Mouse (Mus musculus) spleen, embryonic (tissue): ENCODE data around the gene Upf2.

Experiments used
- CTCF ChIA-PET: fragments of 350-600 bp; sonication (Branson Sonifier 250); formaldehyde crosslinking; loops from one replicate; lab custom pipeline; 2022; lab: Charles Lee

Upf2 gene

DNA sequence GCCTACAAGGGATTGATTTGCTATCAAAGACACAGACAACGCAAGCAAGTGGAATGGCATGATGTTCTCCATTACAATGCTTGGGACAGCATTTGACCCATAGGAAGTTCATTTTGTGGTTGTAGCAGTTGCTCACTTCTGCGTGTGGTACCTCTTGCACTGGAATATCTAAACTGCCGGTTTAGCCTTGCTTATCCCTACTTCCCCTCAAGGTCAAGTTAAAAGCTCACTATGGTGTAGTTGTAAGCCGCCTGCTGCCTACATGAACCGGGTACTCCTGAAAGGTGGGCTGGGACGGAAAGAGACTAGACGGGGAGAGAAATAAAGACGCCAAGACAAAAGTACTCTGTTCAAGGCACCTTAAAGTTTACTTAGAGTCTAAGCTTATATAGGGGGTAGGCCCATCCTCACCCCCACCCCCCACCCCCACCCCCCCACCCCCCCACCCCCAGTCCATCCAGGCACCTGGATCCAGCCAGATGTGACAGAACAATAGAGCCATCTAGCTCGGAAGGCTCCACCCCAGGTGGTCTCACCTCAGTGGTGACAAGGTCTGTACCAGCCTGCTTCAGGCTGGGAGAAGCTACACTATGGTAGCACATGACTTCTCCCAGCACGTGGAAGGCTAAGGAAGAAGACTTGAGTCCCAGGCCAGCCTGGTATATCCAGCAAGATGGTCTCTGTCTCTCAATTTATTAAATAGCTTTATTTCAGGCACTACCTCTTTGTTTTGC, 109.0 kb downstream of the Upf2 start:
- CTCF ChIA-PET: interaction anchor here (0.6 kb wide), 1 partner anchor 652 kb away, joined by 9 read pairs; no protein-coding TSS in a partner anchor

DNA sequence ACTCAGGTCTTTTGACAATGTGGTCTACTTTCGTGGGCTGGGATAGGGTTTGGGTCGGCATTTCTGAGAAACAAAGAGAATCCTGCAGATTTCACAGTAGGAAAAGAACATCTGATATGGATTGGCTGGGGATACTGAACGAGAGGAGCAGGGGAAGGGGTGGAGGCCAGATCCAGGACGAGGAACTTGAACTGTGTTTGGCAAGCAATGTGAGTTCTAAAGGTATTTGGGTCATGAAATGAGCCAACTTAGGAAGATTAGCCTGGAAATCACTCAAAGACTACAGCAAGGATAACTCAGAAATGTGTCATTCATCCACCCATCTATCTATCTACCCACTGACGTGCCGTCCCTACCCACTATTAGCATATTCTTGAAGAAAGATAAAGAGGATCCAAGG, 116.1 kb downstream of the Upf2 start:
- CTCF ChIA-PET: no interaction called here

DNA sequence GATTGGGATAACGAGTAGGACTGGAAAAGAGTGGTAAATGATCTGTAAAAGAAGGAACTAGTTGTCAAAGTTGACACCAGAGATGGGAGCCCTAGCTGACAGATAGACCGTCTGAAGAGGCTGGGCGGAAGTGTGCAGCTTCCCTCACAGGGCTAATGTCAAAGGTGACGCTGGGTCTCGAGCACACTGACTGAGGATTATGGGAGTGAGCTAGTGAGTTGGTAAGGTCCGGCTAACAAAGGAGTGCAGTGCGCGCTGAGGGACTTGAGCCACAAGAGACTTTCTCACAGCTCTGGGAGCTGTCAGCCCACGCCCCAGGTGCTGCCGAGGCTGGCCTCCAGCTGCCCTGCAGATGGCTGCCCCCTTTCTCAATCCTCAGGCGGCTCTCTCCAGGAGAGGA, 119.7 kb downstream of the Upf2 start:
- CTCF ChIA-PET: no interaction called here

DNA sequence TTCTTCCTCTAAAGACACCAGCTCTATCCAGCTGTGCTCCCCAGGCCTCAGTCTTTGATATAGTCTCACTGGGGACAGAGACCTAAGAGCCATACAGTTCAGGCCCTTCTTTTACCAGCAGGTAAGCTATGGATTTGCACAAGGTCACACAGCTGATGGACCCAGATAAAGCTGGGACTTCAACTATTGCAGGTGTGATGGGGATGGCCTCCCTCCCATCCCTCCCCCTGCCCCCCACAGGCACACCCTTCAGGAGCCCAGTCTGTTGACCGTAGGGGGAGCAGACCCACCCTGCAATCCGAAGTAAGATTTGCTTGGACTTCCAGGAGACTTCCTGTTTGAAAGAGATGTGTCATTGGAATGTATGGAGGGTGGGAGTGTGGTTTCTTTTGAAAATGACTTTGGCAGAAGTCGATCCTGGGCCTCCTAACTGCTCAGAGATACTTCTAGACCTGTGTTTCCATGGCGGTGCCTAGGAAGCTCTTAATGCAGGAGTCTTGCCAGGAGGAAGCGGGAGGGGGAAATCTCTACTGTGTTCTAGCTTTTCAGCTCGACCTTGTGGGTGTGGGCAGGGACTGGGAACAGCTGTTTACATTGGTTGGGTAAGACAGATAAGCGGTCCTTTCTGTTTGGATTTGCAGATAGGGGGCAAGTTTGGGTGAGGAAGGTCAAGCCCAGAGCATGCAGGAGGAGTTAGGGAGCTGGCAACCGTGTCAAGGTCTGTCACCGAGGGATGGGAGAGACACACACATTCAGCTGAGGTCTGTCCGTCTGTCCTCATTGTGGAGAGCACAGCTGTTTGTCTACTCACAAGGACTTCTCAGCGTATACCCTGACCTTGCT, 120.5 kb downstream of the Upf2 start:
- CTCF ChIA-PET: no interaction called here

DNA sequence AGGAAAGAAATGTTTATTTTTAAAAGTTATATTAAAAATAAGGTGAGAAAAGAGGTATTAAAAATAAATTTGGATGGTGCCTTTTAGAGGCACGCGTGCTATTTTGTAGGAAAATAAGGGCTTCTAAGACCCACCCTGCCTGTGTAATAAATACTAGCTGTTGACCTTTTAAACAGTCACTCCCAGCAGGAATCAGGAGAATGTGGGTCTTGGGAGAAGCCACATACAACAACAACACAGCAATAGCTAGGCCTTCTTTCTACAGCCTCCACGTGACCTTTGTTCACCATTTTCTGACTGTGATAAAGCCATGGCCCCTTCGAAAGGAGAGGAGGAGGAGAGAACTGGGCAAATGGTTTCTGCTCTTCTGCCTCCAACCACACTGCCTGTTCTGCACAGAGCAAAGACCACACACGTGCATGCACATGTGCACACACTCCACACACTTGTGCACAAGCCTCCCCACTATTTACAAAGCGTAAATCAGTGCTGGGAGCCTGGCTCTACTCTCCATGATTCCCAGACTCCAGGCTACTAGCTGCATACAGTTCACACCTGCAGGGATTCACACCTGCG, 121.5 kb downstream of the Upf2 start:
- CTCF ChIA-PET: no interaction called here

DNA sequence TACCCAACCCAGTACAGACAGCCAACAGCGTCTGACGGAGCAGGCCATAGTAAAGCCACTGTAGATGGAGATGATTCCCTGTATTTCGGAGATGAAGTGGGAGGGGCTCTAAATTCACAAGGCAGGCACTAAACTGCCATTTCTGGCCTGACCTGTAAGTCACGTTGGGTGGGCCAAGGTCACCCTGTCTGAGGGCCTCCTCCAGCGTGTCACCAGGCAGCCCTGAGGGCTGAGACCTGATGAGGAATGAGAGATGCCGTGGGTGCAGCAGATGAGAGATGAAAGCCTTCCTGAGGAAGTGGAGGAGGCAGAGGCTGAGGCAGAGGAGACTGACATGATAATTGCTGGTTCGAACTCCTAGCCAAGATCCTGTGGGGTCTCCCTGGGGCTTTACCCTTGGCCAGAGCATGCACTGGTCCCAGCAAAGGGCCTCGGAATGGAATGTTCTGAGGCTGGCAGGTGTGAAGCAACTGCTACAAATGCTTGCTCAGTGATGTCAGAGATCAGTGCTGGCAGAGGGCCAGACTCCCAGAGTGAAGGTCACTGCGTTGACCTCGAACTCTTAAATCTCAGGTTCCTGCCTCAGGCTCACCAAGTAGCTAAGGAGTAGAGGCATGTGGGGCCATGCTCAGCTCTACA, 123.7 kb downstream of the Upf2 start:
- CTCF ChIA-PET: no interaction called here

DNA sequence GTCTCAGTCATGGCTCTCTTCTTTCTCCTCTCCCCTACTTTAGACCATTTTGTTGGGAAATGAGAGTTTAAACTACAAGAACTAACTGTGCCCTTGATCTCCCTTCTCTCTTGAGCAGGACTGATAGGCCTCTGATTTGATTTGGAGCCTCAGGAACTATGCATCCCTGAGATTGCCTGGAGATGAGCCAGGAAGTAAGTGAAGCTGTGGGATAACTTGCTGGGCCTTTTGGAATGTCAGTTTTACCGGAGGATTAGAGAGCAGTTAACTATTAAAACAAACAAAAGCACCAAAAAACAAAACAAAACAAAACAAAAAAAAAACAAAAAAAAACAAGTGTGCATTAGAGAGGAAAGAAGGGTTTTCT, 124.2 kb downstream of the Upf2 start:
- CTCF ChIA-PET: no interaction called here

DNA sequence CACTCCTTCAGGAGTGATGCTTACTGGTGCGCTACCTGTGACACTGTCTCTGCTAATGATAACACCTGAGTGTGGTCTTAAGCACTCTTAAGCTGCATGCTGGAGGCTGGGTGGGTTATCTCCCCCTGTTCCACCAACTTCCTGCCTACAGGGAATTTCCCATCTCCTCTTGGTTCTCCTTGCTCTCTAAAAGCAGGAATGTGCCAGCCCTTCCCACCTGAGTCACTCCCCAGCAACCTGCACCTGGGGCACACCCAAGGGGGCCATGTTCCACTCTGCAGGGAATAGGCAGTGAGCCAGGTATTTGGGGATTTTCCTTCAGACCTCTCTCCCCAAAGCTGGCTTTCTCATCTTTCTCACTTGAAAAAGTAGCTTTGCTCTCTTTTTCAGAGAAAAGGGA, 128.8 kb downstream of the Upf2 start:
- CTCF ChIA-PET: no interaction called here

DNA sequence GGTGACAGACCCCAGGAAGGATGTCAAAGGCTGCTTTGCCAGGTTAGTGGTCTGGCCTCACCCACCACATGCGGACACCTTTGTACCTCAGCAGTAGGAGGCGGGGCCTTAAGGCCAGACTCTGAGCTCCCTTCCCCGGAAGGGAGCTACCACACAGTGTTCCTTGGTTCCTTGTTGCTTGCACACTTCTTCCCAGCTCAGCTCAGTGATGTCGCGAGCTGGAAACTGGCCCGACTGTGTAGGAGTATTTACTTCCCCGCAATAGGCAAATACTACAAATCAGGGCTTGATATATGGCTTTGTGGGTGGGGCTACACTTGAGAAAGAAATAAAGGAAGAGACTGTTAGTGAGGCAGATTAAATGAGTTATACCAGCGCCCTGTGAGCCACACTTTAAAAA, 129.8 kb downstream of the Upf2 start:
- CTCF ChIA-PET: no interaction called here

DNA sequence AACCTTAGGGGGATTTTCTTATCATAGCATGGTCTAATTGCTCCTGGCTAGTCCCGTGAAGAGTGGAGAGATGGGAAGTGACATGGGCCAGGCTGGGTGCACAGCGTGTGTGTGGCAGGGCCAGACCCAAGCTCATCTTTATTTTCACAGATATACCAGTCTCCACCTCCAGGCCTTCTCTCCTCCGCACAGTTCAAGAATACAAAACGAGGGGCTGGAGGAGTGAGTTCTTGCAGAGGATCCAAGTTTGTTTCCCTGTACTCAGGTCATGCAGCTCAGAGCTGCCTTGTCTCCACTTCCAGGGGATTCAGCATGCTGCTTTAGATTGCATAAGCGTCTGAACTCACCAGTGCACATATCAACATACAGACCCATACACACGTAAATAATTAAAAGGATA, 131.3 kb downstream of the Upf2 start:
- CTCF ChIA-PET: no interaction called here

DNA sequence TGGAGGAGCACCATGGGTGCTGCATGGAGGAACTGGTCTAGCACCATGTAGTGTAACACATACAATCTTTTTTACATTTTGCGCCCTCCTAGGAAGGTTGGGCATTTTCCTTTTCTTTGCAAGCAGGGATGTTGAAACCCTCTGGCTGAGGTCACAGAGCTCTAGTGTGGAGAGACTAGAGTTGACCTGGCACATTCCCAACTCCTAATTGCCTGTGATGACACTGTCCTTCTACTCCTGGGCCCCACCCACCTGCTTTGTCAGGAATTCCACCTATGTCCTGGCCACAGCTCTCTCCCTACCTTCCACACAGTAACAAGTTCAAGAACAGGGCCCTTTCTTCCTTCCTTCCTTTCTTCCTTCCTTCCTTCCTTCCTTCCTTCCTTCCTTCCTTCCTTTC, 132.4 kb downstream of the Upf2 start:
- CTCF ChIA-PET: no interaction called here

DNA sequence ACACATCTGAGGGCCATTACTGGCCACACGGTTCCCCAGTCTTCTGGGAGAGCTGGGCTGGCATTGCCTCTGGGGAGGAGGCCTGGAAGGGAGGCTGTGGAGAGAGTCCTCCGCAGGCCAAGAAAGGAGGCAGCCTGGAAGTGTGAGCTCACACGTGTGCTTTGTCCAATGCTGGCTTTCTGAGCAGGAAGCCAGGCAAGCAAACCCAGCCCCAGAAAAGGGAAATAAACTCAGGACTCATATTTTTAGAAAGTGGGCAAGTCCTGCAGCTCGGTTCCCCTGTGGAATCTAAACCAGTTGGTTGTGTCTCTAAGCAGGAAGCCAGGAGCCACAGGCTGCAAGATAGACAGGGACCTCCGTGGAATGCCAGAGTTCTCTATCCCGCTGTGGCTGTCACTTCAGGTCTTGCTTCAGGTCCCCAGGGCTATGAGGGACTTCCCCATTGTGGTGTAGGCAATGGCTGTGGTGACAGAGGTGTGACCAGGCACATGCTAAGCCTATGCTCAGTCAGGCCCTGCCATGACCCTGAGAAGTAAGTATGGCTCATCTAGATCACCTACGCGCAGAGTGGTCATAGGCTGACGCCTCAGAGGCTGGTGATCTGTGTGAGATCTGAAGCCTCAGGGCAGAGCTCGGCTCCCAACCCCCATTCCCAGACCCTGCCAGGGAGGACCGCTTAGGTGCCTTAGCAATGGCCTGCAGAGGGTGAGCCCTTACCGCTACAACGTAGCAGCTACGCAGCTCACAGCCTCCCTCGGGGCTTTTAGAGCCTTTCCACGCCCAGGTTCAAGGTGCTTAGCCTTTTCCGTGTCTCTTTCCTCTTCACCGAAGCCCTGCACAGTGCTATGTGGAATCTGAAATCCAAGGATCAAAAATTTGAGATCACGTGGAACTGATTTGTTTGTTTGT, 134.6 kb downstream of the Upf2 start:
- CTCF ChIA-PET: interaction anchor here (0.5 kb wide), 2 partner anchors 256 to 1373 kb away, joined by 3 to 5 read pairs; no protein-coding TSS in a partner anchor

DNA sequence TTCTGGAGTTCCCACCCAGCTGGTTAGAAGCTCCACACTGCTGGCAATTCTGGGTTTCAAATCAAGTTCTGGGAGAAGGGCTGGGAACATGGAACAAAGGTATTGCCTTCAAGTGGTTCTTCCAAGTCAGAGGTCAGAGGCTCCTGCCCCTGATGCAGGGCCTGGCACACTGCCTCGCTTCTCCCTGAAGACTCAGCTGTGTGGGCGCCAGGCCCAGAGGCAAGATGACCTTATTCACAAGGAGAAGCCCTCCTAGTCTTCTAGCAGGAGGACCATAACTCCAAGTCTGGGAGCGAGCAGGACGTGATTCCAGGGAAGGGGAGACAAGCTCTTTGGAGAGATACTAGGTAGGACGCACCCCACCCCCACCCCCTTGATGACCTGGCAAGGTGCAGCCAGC, 135.9 kb downstream of the Upf2 start:
- CTCF ChIA-PET: no interaction called here

DNA sequence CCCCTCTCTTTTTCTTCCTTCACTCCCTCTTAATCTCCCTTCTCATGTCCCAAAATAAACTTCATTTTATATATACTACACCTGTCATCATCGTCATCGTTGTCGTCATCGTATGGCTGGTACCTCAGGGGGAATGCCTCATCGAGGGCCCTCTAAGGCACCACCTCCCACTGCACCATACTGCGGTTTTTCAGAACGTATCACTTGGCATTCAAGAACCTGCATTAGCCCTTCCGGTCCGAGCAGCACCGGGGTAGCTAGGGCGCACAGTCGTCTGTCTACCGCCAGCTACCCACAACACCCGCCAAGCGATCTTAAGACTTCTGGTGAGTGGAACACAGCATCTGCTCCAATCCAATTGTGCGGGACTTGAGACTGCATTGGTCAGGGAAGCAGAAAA, 138.7 kb downstream of the Upf2 start:
- CTCF ChIA-PET: interaction anchor here (0.6 kb wide), 1 partner anchor 392 kb away, joined by 5 read pairs; no protein-coding TSS in a partner anchor

DNA sequence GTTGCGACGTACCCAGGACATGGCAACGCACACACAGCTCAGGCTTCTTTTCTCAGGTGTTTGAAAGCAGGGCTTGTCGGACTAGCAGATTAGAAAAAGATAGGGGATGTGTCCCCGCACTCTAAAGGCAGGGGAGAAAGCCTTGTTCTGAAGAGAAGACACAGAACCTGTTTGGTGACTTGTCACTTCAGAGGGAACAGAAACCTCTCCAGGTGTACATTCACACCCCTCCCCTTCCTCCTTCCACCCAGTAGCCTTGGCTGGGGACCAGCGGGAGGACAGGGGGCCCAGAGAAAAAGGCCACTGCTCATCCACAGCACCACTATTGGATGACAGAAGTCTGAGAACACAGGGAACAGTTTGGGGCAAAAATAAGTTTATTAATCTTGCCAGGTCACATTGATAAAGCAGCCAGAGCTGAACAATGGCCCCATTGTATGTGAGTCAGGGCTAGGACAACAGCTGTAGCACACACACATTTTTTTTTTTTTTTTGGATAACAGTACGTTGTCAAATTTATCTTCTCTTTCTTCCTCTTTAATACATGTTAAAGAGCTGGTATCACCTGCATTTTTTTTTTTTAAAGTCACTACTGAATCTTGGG, 145.9 kb downstream of the Upf2 start:
- CTCF ChIA-PET: no interaction called here

DNA sequence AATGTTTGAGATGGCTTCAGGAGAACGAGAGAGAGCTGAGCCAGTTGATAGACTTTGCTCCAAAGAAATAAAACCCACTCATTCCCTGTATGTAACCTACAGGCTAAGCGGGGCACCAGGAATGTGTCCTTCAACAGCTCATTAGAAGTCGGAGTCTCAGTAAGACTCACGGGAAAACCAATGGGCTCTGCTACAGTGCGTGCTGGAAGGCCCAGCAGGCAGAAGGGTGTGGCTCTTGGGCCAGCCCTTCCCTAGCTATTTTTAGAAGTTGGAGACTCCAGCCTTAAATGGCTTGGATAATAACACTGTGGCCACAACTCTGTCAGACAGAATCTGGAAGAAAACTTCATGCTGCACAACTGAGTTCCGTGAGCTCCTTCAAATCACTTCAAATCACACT, 147.7 kb downstream of the Upf2 start:
- CTCF ChIA-PET: no interaction called here

DNA sequence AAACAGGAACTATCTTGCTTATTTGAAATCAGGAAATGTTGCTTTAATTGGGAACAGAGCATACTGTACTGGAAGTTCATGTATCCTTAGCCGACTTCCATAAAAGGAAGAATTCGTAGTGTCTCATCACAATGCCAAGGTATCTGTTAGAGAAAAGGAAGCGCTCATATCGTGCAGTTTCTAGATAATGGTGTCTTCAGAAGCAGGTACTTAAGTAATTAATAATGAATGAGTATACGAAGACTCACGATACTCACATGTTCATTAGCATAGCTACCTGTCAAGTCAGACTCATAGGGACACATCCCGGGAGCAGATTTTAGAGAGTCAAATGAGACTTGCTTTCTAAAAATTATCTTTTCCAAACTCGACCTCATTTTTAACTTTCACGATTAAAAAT, 148.2 kb downstream of the Upf2 start:
- CTCF ChIA-PET: interaction anchor here (0.5 kb wide), 1 partner anchor 57 kb away, joined by 13 read pairs; no protein-coding TSS in a partner anchor

DNA sequence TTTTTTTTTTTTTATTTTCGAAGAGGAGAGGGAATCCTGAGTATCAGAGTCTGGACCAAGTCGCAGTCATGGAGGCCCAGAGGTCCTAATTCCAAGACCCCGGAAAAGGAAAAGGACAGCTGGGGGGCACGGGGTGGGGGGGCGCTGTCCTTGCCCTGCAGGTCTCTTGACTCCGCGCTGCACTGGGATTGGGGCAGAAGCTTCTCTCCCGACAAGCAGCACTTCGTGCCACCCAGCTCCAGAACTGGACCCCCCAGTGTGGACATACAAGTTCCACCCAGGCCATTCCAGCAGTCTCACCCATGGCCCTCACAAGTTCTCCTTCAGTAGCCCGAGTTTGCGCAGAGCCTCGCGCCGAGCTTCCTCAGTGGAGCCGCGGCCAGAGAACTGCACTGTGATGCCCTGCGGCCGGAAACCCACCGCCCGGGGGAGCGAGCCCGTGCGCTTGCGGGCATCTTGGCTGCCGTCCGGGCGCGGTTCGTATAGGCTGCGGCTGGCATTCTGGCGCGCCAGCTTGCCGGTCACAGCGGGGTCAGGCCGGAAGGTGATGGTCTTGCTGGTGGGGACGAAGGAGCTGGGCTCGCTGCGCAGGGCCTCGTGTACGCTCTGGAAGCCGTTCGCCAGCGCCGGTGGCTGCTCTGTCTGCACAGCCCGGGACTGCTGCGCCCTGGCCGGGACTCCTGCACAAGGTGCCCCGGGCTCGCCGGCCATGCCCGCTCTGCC, 148.9 kb downstream of the Upf2 start:
- CTCF ChIA-PET: interaction anchor here (0.5 kb wide), 1 partner anchor 56 kb away, joined by 13 read pairs; no protein-coding TSS in a partner anchor

DNA sequence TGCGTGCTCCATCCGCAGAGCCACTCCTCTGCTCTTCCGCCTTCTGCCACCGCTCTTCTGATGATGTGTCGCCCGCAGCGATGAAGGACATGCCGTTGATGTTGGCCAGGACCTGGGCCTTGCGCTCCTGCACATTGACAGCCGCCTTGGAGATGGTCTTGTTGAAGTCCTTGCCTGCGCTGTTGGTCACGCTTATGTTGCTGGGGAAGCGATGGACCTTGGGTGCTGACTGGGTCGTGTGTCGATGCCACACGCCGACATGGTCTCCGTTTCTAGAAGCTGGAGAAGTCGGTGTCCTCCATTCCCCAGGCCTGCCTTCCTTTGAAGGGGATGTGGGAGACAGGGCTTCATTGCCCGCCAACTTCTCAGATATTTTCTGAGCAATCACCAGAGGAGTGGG, 149.5 kb downstream of the Upf2 start:
- CTCF ChIA-PET: no interaction called here

DNA sequence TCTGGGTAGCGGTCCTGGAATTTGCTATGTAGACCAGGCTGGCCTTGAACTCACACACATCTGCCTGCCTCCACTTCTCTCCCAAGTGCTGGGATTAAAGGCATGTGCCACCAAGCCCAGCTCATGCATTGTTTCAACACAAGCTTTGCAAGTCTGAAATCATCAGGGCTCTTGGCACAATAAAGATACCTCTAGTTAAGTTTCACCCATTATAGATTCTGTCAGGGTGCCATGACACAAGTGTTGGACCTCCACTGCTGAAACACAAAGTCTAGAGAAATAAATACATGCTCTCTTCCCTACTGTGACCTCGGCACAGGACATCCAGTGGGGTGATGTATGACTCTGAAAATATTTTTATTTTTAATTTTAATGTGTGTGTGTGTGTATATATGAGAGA, 154.2 kb downstream of the Upf2 start:
- CTCF ChIA-PET: no interaction called here
